Comparison of ENCODE assay signal across 15 mouse cellular contexts in the genomic region with DNA sequence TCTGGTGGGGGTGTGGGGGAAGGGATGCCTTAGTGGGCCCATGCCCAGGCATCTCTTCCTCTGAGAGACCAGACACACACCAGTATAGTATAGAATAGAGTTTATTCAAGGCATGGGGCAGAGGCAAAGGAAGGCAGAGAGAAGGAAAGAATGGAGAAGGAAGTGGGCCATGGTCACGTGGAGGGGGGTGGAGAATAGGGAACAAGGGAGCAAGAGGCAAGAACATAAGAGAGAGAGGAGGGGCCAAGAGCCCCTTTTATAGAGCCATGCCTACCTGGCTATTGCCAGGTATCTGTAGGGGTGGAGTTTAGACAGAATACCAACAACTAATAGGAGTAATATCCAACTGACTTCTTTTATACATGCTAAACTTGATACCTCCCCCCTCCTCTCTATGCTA.
DNase-seq lines count a peak whose midpoint lies in the region; ATAC-seq lines count a peak whose summit lies in the region.
"Had no signal": no experiment of that assay in that cellular context is flagged by ENCODE, and none has a peak within 500 bp of the region (broad histone marks: within the 10 kb centered on the region; RNA-seq: fewer than 3 reads in every experiment).

No protein-coding gene starts in this region.

- peaks cover 12% of the 10 kb centered on the region; the same call in 1 of the 2 replicates for H3K4me1 ChIP-seq in hindbrain, embryonic 13.5 days (replicated peaks)
- H3K4me1 ChIP-seq in hindbrain, embryonic 11.5 days (replicated peaks; ENCODE audit: control insufficient read depth, insufficient read depth, low read length): no peaks in the 10 kb centered on the region
- 0 out of 2 replicates have a peak, but pooled peaks cover 5% of the 10 kb centered on the region for H3K4me1 ChIP-seq in neural tube, embryonic 12.5 days
- H3K4me1 ChIP-seq: liver, embryonic 15.5 days; megakaryocyte, embryonic 14.5 days had no signal

- H3K9ac ChIP-seq in hindbrain, embryonic 13.5 days: no peak overlapping the region
- no peak overlapping the region for H3K9ac ChIP-seq in hindbrain, embryonic 11.5 days (ENCODE audit: low read depth, low read length)
- H3K9ac ChIP-seq in neural tube, embryonic 12.5 days: no peak overlapping the region
- H3K9ac ChIP-seq: heart, embryonic 12.5 days; liver, embryonic 15.5 days had no signal

- no peaks in the 10 kb centered on the region for H3K36me3 ChIP-seq in hindbrain, embryonic 13.5 days
- no peaks in the 10 kb centered on the region for H3K36me3 ChIP-seq in hindbrain, embryonic 11.5 days (ENCODE audit: control insufficient read depth, insufficient read depth, low read length)
- H3K36me3 ChIP-seq in neural tube, embryonic 12.5 days: no peaks in the 10 kb centered on the region
- H3K36me3 ChIP-seq: heart, embryonic 12.5 days; liver, embryonic 15.5 days had no signal

- WGBS in hindbrain, embryonic 13.5 days: 47% methylated on average over 1 of the region's 1 CpGs
- 52% methylated on average over 1 of the region's 1 CpGs for WGBS in hindbrain, embryonic 11.5 days
- 40% methylated on average over 1 of the region's 1 CpGs for WGBS in neural tube, embryonic 12.5 days

- no peaks in the 10 kb centered on the region for H3K27me3 ChIP-seq in hindbrain, embryonic 13.5 days
- no peaks in the 10 kb centered on the region for H3K27me3 ChIP-seq in hindbrain, embryonic 11.5 days (ENCODE audit: control insufficient read depth, insufficient read depth, low read length)
- no peaks in the 10 kb centered on the region for H3K27me3 ChIP-seq in neural tube, embryonic 12.5 days (replicated peaks)
- H3K27me3 ChIP-seq: heart, embryonic 12.5 days; liver, embryonic 15.5 days had no signal

- H3K9me3 ChIP-seq in hindbrain, embryonic 13.5 days: no peaks in the 10 kb centered on the region
- H3K9me3 ChIP-seq in hindbrain, embryonic 11.5 days (ENCODE audit: control insufficient read depth, low read length): no peaks in the 10 kb centered on the region
- no peaks in the 10 kb centered on the region for H3K9me3 ChIP-seq in neural tube, embryonic 12.5 days
- H3K9me3 ChIP-seq: heart, embryonic 12.5 days; liver, embryonic 15.5 days; megakaryocyte, embryonic 14.5 days had no signal

- ATAC-seq in hindbrain, embryonic 13.5 days (ENCODE audit: low FRiP score): peak; percentile 30
- no peak for ATAC-seq in hindbrain, embryonic 11.5 days (ENCODE audit: low FRiP score)
- peak; percentile 12 for ATAC-seq in neural tube, embryonic 12.5 days (ENCODE audit: low FRiP score, low read depth)
- peak; percentile 57; the same call in 1 of the 2 replicates for ATAC-seq in megakaryocyte progenitor cell, adult 5-6 weeks (replicated peaks; ENCODE audit: poor library complexity)

- H3K27ac ChIP-seq in hindbrain, embryonic 13.5 days: no peak overlapping the region
- no peak overlapping the region for H3K27ac ChIP-seq in hindbrain, embryonic 11.5 days (ENCODE audit: low read depth, low read length)
- no peak overlapping the region for H3K27ac ChIP-seq in neural tube, embryonic 12.5 days
- H3K27ac ChIP-seq: liver, embryonic 15.5 days had no signal

- no peak overlapping the region for H3K4me3 ChIP-seq in hindbrain, embryonic 13.5 days
- no peak overlapping the region for H3K4me3 ChIP-seq in hindbrain, embryonic 11.5 days (ENCODE audit: low read depth, low read length)
- H3K4me3 ChIP-seq in neural tube, embryonic 12.5 days: no peak overlapping the region
- H3K4me3 ChIP-seq: heart, embryonic 12.5 days; liver, embryonic 15.5 days; megakaryocyte, embryonic 14.5 days had no signal

- DNase-seq in hindbrain, embryonic 11.5 days (ENCODE audit: low spot score): no peak
- DNase-seq in neural tube, embryonic 10.5 days (ENCODE audit: extremely low spot score, low spot score): no peak
- DNase-seq in embryo, embryonic 11 days: no peak
- DNase-seq in cerebellum, adult 11 months: no peak
- DNase-seq: cerebellum, adult 9-11 months; gastrocnemius, postnatal 36 days; kidney, adult 18-20 months; kidney, postnatal 4 days; lung, postnatal 10 days had no signal

- no peak overlapping the region for H3K4me2 ChIP-seq in hindbrain, embryonic 13.5 days
- H3K4me2 ChIP-seq in hindbrain, embryonic 11.5 days (replicated peaks; ENCODE audit: low read depth, low read length): no peak overlapping the region
- H3K4me2 ChIP-seq in neural tube, embryonic 12.5 days (replicated peaks): no peak overlapping the region
- H3K4me2 ChIP-seq: heart, embryonic 12.5 days; liver, embryonic 15.5 days had no signal
